Mouse (Mus musculus): ENCODE measurements around the gene Snrnp40. TPM values are rescaled to one million over a fixed set of nuclear protein-coding genes. Genes with fewer than 3 reads are reported as not detected.

The Snrnp40 gene
- polyA plus RNA-seq (2014; fragmentation: Nextera tagmentation; extraction: Ambion mirVana) = 146 and 148 TPM in 2 replicates

DNA sequence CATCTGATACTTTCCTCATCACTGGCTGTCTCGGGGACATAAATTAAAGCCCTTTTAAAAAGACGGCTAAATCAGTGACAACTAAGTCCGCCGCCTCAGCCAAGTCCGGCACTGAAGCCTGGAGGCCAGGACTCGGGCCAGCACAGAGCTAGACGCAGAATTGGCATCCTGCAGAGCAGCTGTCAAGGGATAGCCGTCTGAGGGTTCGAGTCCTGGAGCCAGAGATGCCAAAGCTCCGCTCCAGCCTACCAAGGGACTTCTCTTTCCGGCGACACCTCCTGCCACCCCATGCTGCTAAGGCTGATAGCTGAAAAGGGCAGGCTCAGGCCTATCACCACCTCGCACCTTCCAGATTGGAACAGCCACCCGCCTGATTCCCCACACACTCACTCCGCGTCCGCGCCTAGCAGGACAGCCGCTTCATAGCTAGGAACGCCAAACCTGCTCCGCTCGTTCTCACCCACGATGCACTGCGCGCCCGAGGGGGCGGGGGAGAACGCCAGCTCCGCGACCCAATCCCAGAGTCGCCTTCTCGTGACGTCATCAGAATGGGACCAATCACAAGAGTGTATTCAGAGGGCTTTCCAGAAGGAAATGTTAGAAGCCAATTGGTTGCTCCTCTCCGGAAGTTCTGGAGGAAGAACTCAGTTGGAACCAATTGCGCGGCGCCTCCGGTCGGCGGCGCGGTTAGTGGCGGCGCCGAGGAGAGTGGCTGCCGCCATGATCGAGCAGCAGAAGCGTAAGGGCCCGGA, at the start of gene Snrnp40, which contains the start of gene Zcchc17:
Gene Snrnp40 (plus strand): TSS at position 647 of the 752 bp plus-strand sequence.
Gene Zcchc17 (minus strand): TSS at position 458 of the 752 bp plus-strand sequence.
- peak within 1 kb of the TSS; percentile 76 for H3K9ac ChIP-seq (replicated peaks; ENCODE audit: low read depth, low read length)
- H3K4me3 ChIP-seq (ENCODE audit: low read depth, low read length) = peak within 1 kb of the TSS; percentile 88
- no peaks in the 10 kb centered on the region for H3K9me3 ChIP-seq (ENCODE audit: control insufficient read depth, low read depth, low read length)
- H3K27ac ChIP-seq (ENCODE audit: low read length) = peak within 1 kb of the TSS; percentile 75; the same call in 1 of the 2 replicates
- no peaks in the 10 kb centered on the region for H3K27me3 ChIP-seq (ENCODE audit: control insufficient read depth, insufficient read depth, low read length)
- under 1% methylated on average over 49 of the region's 49 CpGs for WGBS
- peaks cover 20% of the 10 kb centered on the region for H3K36me3 ChIP-seq (ENCODE audit: control insufficient read depth, insufficient read depth, low read length)
- ATAC-seq (ENCODE audit: insufficient number of reproducible peaks, insufficient read depth, low FRiP score, low read depth) = peak; percentile 99
- peak within 1 kb of the TSS; percentile 73 for H3K4me2 ChIP-seq (replicated peaks; ENCODE audit: low read depth, low read length)
- peaks cover 12% of the 10 kb centered on the region for H3K4me1 ChIP-seq (ENCODE audit: control insufficient read depth, insufficient read depth, low read length)

DNA sequence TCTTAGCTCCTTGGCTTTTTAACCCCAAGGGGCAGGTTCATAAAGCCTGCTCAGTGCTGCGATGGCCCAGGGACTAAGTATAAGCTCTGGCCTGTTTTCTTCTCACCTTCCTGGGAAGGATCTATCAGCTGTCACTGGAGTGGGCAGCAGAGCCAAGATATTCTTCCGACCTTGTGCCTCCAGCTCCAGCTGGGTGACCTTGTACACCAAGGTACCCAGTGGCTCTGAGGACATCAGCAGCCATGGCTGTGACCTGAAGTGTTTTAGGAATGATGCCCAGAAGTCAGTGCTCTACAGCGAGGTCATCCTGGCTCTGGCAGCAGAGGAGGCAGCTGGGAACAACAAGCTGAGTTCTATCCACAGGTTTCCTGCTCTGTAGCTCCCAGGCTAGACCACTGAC, 47.4 kb upstream of the Snrnp40 start:
- 88% methylated on average over 3 of the region's 3 CpGs for WGBS
- no peak for ATAC-seq (ENCODE audit: insufficient number of reproducible peaks, insufficient read depth, low FRiP score, low read depth)
- no peak overlapping the region for H3K27ac ChIP-seq (ENCODE audit: low read length)
- peaks cover 4% of the 10 kb centered on the region; the same call in 1 of the 2 replicates for H3K27me3 ChIP-seq (ENCODE audit: control insufficient read depth, insufficient read depth, low read length)
- H3K4me2 ChIP-seq (replicated peaks; ENCODE audit: low read depth, low read length) = no peak overlapping the region
- no peaks in the 10 kb centered on the region for H3K9me3 ChIP-seq (ENCODE audit: control insufficient read depth, low read depth, low read length)
- H3K4me1 ChIP-seq (ENCODE audit: control insufficient read depth, insufficient read depth, low read length) = peaks cover 9% of the 10 kb centered on the region; the same call in 1 of the 2 replicates
- no peak overlapping the region for H3K9ac ChIP-seq (replicated peaks; ENCODE audit: low read depth, low read length)
- no peak overlapping the region for H3K4me3 ChIP-seq (ENCODE audit: low read depth, low read length)
- peaks cover 7% of the 10 kb centered on the region; the same call in 1 of the 2 replicates for H3K36me3 ChIP-seq (ENCODE audit: control insufficient read depth, insufficient read depth, low read length)

DNA sequence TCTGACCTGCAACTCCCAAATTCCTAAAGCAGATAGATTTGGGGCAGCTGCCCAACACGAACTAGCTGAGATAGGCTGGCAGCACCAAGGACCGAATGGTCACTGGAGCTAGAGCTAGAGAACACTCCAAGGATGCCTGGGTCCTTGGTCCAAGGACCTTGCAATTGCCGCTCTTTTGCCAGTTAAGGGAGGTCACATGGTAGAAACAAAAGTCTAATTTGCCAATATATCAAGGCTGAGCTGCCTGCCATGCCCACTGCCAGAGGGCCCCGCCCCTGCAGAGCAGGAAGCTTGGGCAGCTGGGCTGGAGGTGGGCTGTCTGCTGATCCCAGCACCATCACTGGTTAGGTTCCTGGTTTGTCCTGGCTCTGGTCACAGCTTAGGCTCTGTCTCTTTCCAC, 46.4 kb upstream of the Snrnp40 start:
- Histone ChIP-seq H3K4me3 (ENCODE audit: low read depth, low read length) (no peak overlapping the region), H3K4me2 (replicated peaks; ENCODE audit: low read depth, low read length) (no peak overlapping the region), H3K36me3 (ENCODE audit: control insufficient read depth, insufficient read depth, low read length) (peaks cover 7% of the 10 kb centered on the region; the same call in 1 of the 2 replicates), H3K27me3 (ENCODE audit: control insufficient read depth, insufficient read depth, low read length) (no peaks in the 10 kb centered on the region), H3K27ac (ENCODE audit: low read length) (no peak overlapping the region), H3K9ac (replicated peaks; ENCODE audit: low read depth, low read length) (no peak overlapping the region), H3K4me1 (ENCODE audit: control insufficient read depth, insufficient read depth, low read length) (peaks cover 9% of the 10 kb centered on the region; the same call in 1 of the 2 replicates), H3K9me3 (ENCODE audit: control insufficient read depth, low read depth, low read length) (no peaks in the 10 kb centered on the region)
- ATAC-seq (ENCODE audit: insufficient number of reproducible peaks, insufficient read depth, low FRiP score, low read depth) = no peak
- 93% methylated on average over 4 of the region's 4 CpGs for WGBS

DNA sequence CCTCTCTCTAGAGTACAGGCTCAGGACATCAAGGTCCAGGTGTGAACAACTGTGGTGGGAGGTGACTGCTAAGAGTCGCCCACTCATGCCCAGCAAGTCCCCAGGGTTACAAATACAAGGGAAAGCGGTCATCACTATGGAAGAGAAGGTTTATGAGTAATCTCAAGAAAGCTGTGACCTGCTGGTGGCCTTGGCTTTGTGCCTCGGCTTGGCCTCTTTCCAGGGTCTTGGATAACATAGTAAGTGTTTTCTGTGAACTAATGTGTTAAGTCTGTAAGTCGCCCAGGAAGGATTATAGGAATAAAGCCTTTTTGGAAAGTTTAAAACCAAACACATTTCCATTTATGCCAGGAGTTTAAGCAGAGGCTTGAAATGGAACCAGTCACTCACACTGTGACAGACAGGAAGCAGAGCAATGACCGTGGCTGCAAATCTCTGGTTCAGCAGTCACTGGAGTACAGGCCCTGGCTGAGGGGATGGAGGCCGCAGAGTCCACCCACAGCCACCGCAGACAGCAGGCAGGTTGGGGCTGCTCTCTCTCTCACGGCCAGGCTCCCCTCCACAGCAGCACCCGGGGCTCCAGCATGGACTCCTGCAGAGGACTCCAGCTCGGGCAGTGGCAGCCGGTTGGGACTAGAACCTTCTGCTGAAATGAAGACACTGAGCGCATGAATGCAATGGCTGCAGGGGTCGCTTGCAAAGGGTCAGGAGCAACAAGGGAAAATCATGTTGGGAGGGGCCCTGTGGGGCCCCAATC, 44.0 kb upstream of the Snrnp40 start:
- H3K9ac ChIP-seq (replicated peaks; ENCODE audit: low read depth, low read length) = no peak overlapping the region

DNA sequence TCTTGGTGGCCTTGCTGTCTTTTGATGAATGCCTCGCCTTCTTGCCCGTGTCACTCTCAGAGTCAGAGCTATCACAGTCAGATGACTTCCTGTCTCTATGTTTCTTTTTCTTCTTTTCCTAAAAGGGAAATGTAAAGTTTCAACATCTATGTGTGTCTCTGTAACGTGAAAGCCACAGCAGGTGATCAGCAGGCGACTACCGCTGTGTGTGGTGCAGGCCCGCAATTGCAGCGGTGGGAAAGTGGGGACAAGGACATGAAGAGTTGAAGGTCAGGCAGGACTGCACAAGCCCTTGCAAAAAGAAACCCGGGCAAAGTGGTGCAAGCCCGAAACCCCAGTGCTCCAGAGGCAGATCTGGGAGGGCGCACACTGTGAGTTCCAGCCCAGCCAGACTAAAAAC, 43.2 kb upstream of the Snrnp40 start:
- Histone ChIP-seq H3K36me3 (ENCODE audit: control insufficient read depth, insufficient read depth, low read length) (peaks cover 9% of the 10 kb centered on the region; the same call in 1 of the 2 replicates), H3K9ac (replicated peaks; ENCODE audit: low read depth, low read length) (no peak overlapping the region), H3K4me3 (ENCODE audit: low read depth, low read length) (no peak overlapping the region), H3K27ac (ENCODE audit: low read length) (no peak overlapping the region), H3K9me3 (ENCODE audit: control insufficient read depth, low read depth, low read length) (no peaks in the 10 kb centered on the region), H3K4me2 (replicated peaks; ENCODE audit: low read depth, low read length) (no peak overlapping the region), H3K27me3 (ENCODE audit: control insufficient read depth, insufficient read depth, low read length) (no peaks in the 10 kb centered on the region), H3K4me1 (ENCODE audit: control insufficient read depth, insufficient read depth, low read length) (peaks cover 9% of the 10 kb centered on the region; the same call in 1 of the 2 replicates)
- 87% methylated on average over 10 of the region's 10 CpGs for WGBS
- ATAC-seq (ENCODE audit: insufficient number of reproducible peaks, insufficient read depth, low FRiP score, low read depth) = no peak

More for the DNA sequence above, 44.0 kb upstream of the Snrnp40 start:
- WGBS = 66% methylated on average over 13 of the region's 13 CpGs
- H3K4me2 ChIP-seq (replicated peaks; ENCODE audit: low read depth, low read length) = no peak overlapping the region
- H3K4me1 ChIP-seq (ENCODE audit: control insufficient read depth, insufficient read depth, low read length) = peaks cover 9% of the 10 kb centered on the region; the same call in 1 of the 2 replicates
- no peaks in the 10 kb centered on the region for H3K9me3 ChIP-seq (ENCODE audit: control insufficient read depth, low read depth, low read length)
- no peaks in the 10 kb centered on the region for H3K27me3 ChIP-seq (ENCODE audit: control insufficient read depth, insufficient read depth, low read length)
- no peak for ATAC-seq (ENCODE audit: insufficient number of reproducible peaks, insufficient read depth, low FRiP score, low read depth)
- no peak overlapping the region for H3K27ac ChIP-seq (ENCODE audit: low read length)
- no peak overlapping the region for H3K4me3 ChIP-seq (ENCODE audit: low read depth, low read length)
- peaks cover 7% of the 10 kb centered on the region; the same call in 1 of the 2 replicates for H3K36me3 ChIP-seq (ENCODE audit: control insufficient read depth, insufficient read depth, low read length)

DNA sequence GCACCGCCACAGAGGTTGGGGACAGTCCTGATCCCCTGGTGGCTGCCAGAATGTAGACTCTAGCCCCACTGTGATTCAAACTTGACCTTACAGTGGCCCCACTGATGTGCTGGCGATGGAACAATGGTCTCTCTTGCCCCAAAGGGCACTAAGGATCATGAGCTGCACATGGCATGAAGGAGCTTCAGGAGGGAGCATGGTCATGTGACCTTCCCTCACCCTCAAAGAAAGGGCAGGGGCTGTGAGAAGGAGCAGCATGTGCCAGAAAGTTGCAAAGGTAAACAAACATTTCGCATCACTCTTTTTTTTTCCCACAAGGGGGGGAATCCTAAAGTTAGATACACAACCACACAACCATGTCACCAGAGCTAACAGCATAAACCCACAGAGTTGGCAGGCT, 41.8 kb upstream of the Snrnp40 start:
- Histone ChIP-seq H3K9ac (replicated peaks; ENCODE audit: low read depth, low read length) (no peak overlapping the region), H3K9me3 (ENCODE audit: control insufficient read depth, low read depth, low read length) (no peaks in the 10 kb centered on the region), H3K4me2 (replicated peaks; ENCODE audit: low read depth, low read length) (no peak overlapping the region), H3K4me3 (ENCODE audit: low read depth, low read length) (no peak overlapping the region), H3K27me3 (ENCODE audit: control insufficient read depth, insufficient read depth, low read length) (no peaks in the 10 kb centered on the region), H3K36me3 (ENCODE audit: control insufficient read depth, insufficient read depth, low read length) (peaks cover 18% of the 10 kb centered on the region; the same call in 1 of the 2 replicates), H3K27ac (ENCODE audit: low read length) (no peak overlapping the region), H3K4me1 (ENCODE audit: control insufficient read depth, insufficient read depth, low read length) (peaks cover 9% of the 10 kb centered on the region; the same call in 1 of the 2 replicates)
- ATAC-seq (ENCODE audit: insufficient number of reproducible peaks, insufficient read depth, low FRiP score, low read depth) = no peak
- WGBS = 71% methylated on average over 3 of the region's 3 CpGs

DNA sequence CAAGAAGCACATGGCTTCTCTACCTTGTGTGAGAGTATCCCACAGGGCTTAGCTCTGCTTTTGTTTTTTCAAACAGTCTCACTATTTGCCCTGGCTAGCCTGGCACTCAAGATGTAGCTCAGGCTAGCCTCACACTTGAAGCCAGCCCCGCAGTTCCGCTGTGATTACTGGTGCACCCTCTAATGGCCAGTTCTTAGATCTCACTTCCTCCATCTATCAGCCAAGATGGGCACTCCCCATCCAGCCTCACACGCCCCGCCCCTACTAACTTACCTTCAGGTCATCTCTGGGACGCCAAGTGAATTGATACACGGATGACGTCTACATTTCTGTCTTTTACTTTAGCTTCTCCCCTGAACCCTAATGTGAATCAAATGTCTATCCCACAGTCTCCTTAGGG, 40.4 kb upstream of the Snrnp40 start:
- 84% methylated on average over 7 of the region's 7 CpGs for WGBS
- no peak overlapping the region for H3K4me2 ChIP-seq (replicated peaks; ENCODE audit: low read depth, low read length)
- no peaks in the 10 kb centered on the region for H3K9me3 ChIP-seq (ENCODE audit: control insufficient read depth, low read depth, low read length)
- H3K36me3 ChIP-seq (ENCODE audit: control insufficient read depth, insufficient read depth, low read length) = peaks cover 18% of the 10 kb centered on the region; the same call in 1 of the 2 replicates
- H3K27me3 ChIP-seq (ENCODE audit: control insufficient read depth, insufficient read depth, low read length) = no peaks in the 10 kb centered on the region
- ATAC-seq (ENCODE audit: insufficient number of reproducible peaks, insufficient read depth, low FRiP score, low read depth) = no peak
- H3K4me1 ChIP-seq (ENCODE audit: control insufficient read depth, insufficient read depth, low read length) = peaks cover 9% of the 10 kb centered on the region; the same call in 1 of the 2 replicates
- H3K27ac ChIP-seq (ENCODE audit: low read length) = no peak overlapping the region
- no peak overlapping the region for H3K9ac ChIP-seq (replicated peaks; ENCODE audit: low read depth, low read length)
- H3K4me3 ChIP-seq (ENCODE audit: low read depth, low read length) = no peak overlapping the region

DNA sequence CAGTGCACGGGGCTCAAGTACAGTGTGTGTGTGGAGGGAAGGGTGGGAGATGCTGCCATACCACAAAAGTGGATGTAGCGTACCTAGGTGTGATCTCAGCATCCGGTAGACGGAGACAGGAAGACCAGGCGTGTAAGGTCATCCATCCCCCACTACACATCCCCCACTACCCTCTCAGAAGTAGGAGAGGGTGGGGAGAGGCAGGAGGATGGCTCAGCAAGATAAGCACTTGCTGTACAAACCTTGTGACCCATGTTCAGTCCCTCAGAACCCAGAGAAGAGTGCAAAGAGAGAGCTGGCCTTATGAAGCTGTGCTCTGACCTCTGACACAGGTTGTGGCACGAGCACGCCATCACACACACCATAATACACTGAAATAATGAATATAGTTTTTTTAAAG, 38.3 kb upstream of the Snrnp40 start:
- Histone ChIP-seq H3K4me3 (ENCODE audit: low read depth, low read length) (no peak overlapping the region), H3K36me3 (ENCODE audit: control insufficient read depth, insufficient read depth, low read length) (peaks cover 25% of the 10 kb centered on the region), H3K4me2 (replicated peaks; ENCODE audit: low read depth, low read length) (no peak overlapping the region), H3K27ac (ENCODE audit: low read length) (no peak overlapping the region), H3K9ac (replicated peaks; ENCODE audit: low read depth, low read length) (no peak overlapping the region), H3K27me3 (ENCODE audit: control insufficient read depth, insufficient read depth, low read length) (no peaks in the 10 kb centered on the region), H3K4me1 (ENCODE audit: control insufficient read depth, insufficient read depth, low read length) (0 out of 2 replicates have a peak, but pooled peaks cover 3% of the 10 kb centered on the region), H3K9me3 (ENCODE audit: control insufficient read depth, low read depth, low read length) (no peaks in the 10 kb centered on the region)
- no peak for ATAC-seq (ENCODE audit: insufficient number of reproducible peaks, insufficient read depth, low FRiP score, low read depth)
- WGBS = 91% methylated on average over 7 of the region's 7 CpGs

All from stomach, embryonic 14.5 days (tissue).